Mouse (Mus musculus) stomach, embryonic 16.5 days (tissue): ENCODE measurements around the gene Mup8. TPM values are rescaled to one million over a fixed set of nuclear protein-coding genes. Genes with fewer than 3 reads are reported as not detected.
"Not testable (repeated sequence)": the region's sequence is repeated elsewhere in the genome, so short reads cannot be mapped to it uniquely, and the experiment has no call there.

Source experiments
- ATAC-seq: fragments of 200-750 bp; cut with Nextera tagmentation; 2 replicates; pipeline ENCODE4 v1.8.0; 2017; ENCODE audit warnings: moderate number of reproducible peaks, moderate TSS enrichment; ENCODE audit not compliant: insufficient read depth, low FRiP score
- H3K27ac ChIP-seq: fragments of 300-500 bp; sonication (generic); 2 replicates; pipeline ENCODE4 v1.5.1; 2014; ENCODE audit warnings: low read length
- H3K27me3 ChIP-seq: fragments of 300-500 bp; sonication (generic); 2 replicates; pipeline ENCODE4 v1.6.1; 2014; ENCODE audit warnings: low read length, control low read depth, mixed read lengths; ENCODE audit not compliant: control insufficient read depth, insufficient read depth
- H3K36me3 ChIP-seq: fragments of 300-500 bp; sonication (generic); 2 replicates; pipeline ENCODE4 v1.6.1; 2014; ENCODE audit warnings: low read length; ENCODE audit not compliant: control insufficient read depth, insufficient read depth
- H3K4me1 ChIP-seq: fragments of 300-500 bp; sonication (generic); 2 replicates; pipeline ENCODE4 v1.6.1; 2014; ENCODE audit warnings: low read length, control low read depth, mixed read lengths; ENCODE audit not compliant: control insufficient read depth, insufficient read depth
- H3K4me2 ChIP-seq: fragments of 300-500 bp; sonication (generic); 2 replicates; pipeline ENCODE4 v1.6.1; 2014; ENCODE audit warnings: low read depth, low read length, mixed read lengths
- H3K4me3 ChIP-seq: fragments of 300-500 bp; sonication (generic); replicated peaks from 2 replicates; pipeline ENCODE4 v1.5.1; 2014; ENCODE audit warnings: mild to moderate bottlenecking, low read length
- H3K9ac ChIP-seq: fragments of 300-500 bp; sonication (generic); 2 replicates; pipeline ENCODE4 v1.6.1; 2014; ENCODE audit warnings: low read length
- H3K9me3 ChIP-seq: fragments of 300-500 bp; sonication (generic); replicated peaks from 2 replicates; pipeline ENCODE4 v1.6.1; 2016; ENCODE audit warnings: low read length, control low read depth; ENCODE audit not compliant: control insufficient read depth
- WGBS: fragments of 180-500 bp; shearing (Covaris S2); extraction: QIAGEN DNeasy Blood & Tissue Kit; methylation state at CpG from one replicate; pipeline ENCODE4 v1.1.7; 2014; 5-methylcytosine and 5-hydroxymethylcytosine counted together
- polyA plus RNA-seq: library from polyadenylated mRNA; unstranded; fragments of >200 nt; fragmentation: Nextera tagmentation; extraction: Ambion mirVana; gene quantifications from 2 replicates; pipeline ENCODE4 v1.2.1, GENCODE M21; 2015

Mup8 gene
- not detected in 2 replicates for polyA plus RNA-seq

- not testable (repeated sequence) for H3K4me1 ChIP-seq, H3K27me3 ChIP-seq, H3K9ac ChIP-seq, H3K9me3 ChIP-seq, H3K4me3 ChIP-seq, ATAC-seq, H3K36me3 ChIP-seq, H3K27ac ChIP-seq, H3K4me2 ChIP-seq
- 77% methylated on average over 2 of the region's 3 CpGs for WGBS
Measured at GRCm38 (mm10) chr4:60222499-60222898, at the start of gene Mup8. Mup8 (minus strand) TSS chr4:60222599.

- 72% methylated on average over 11 of the region's 11 CpGs for WGBS
Measured at GRCm38 (mm10) chr4:60265977-60266770, 43.8 kb upstream of the Mup8 start.

GRCm38 (mm10) chr4:60262706-60263105 is 40.3 kb upstream of the Mup8 start:
- H3K27ac ChIP-seq, ATAC-seq, H3K4me1 ChIP-seq, H3K9me3 ChIP-seq, H3K4me3 ChIP-seq, H3K27me3 ChIP-seq, H3K4me2 ChIP-seq, H3K36me3 ChIP-seq, H3K9ac ChIP-seq: not testable (repeated sequence)
- WGBS = 94% methylated on average over 3 of the region's 4 CpGs

More at GRCm38 (mm10) chr4:60265977-60266770, 43.8 kb upstream of the Mup8 start:
- H3K9ac ChIP-seq, H3K27ac ChIP-seq, ATAC-seq, H3K36me3 ChIP-seq, H3K9me3 ChIP-seq, H3K4me2 ChIP-seq, H3K27me3 ChIP-seq, H3K4me1 ChIP-seq, H3K4me3 ChIP-seq: not testable (repeated sequence)

Other genes starting within 250 kb of the Mup8 start
- gene Mup7, start 152.1 kb downstream of the Mup8 start, polyA plus RNA-seq = not detected in 2 replicates
- gene Mup2, start 68.3 kb downstream of the Mup8 start, polyA plus RNA-seq = not detected in 2 replicates
- gene Mup9, start 199.4 kb upstream of the Mup8 start, polyA plus RNA-seq = not detected in 2 replicates